Mouse (Mus musculus) C2C12 (cell line): ENCODE measurements around the gene Dennd4b. TPM values are rescaled to one million over a fixed set of nuclear protein-coding genes. Genes with fewer than 3 reads are reported as not detected.

Source experiments
- H3K27me3 ChIP-seq: one replicate; pipeline ENCODE4 v1.6.1; 2011; ENCODE audit not compliant: control insufficient read depth, insufficient read depth, insufficient read length
- H3K36me3 ChIP-seq: one replicate; pipeline ENCODE4 v1.6.1; 2011; ENCODE audit not compliant: control insufficient read depth, insufficient read depth
- H3K4me3 ChIP-seq: one replicate; pipeline ENCODE4 v1.5.1; 2011; ENCODE audit warnings: mild to moderate bottlenecking, control low read depth; ENCODE audit not compliant: poor library complexity, insufficient read depth, severe bottlenecking
- H3K79me2 ChIP-seq: one replicate; pipeline ENCODE4 v1.6.1; 2011; ENCODE audit not compliant: control insufficient read depth, insufficient read depth
- H3K79me3 ChIP-seq: one replicate; pipeline ENCODE4 v1.6.1; 2011; ENCODE audit warnings: low read depth, control low read depth
- H3ac ChIP-seq: one replicate; pipeline ENCODE3; 2011; ENCODE audit warnings: low read depth; ENCODE audit not compliant: control insufficient read depth, insufficient read length
- CEBPB ChIP-seq: IDR thresholded peaks from one replicate; pipeline ENCODE4 v1.6.1; 2011; ENCODE audit warnings: low read depth, mild to moderate bottlenecking, control low read depth, moderate library complexity
- CTCF ChIP-seq: IDR thresholded peaks from one replicate; pipeline ENCODE4 v1.5.1; 2011; ENCODE audit not compliant: control insufficient read depth, insufficient read depth, insufficient read length
- FOSL1 ChIP-seq: IDR thresholded peaks from one replicate; pipeline ENCODE4 v1.8.0; 2011; ENCODE audit warnings: mild to moderate bottlenecking, low read length; ENCODE audit not compliant: poor library complexity, insufficient read depth, severe bottlenecking
- MAX ChIP-seq: IDR thresholded peaks from one replicate; pipeline ENCODE4 v1.6.1; 2011; ENCODE audit warnings: mild to moderate bottlenecking, control low read depth
- MYOD1 ChIP-seq: IDR thresholded peaks from one replicate; pipeline ENCODE4 v1.6.1; 2011; ENCODE audit warnings: low read depth; ENCODE audit not compliant: control insufficient read depth, insufficient read length
- MYOG ChIP-seq: IDR thresholded peaks from one replicate; pipeline ENCODE4 v1.6.1; 2011; ENCODE audit not compliant: control insufficient read depth, insufficient read length; ENCODE audit errors: extremely low read depth
- USF1 ChIP-seq: IDR thresholded peaks from one replicate; pipeline ENCODE4 v1.6.1; 2011; ENCODE audit warnings: low read depth, mild to moderate bottlenecking, control low read depth, moderate library complexity
- polyA plus RNA-seq: library from polyadenylated mRNA; unstranded; fragments of >200 nt; fragmentation: generic; extraction: Trizol; gene quantifications from one replicate; pipeline ENCODE4 v1.2.1, GENCODE M21; 2012; ENCODE audit warnings: missing spikeins

Gene Dennd4b
- polyA plus RNA-seq, 1 experiment: 2.6 TPM

DNA sequence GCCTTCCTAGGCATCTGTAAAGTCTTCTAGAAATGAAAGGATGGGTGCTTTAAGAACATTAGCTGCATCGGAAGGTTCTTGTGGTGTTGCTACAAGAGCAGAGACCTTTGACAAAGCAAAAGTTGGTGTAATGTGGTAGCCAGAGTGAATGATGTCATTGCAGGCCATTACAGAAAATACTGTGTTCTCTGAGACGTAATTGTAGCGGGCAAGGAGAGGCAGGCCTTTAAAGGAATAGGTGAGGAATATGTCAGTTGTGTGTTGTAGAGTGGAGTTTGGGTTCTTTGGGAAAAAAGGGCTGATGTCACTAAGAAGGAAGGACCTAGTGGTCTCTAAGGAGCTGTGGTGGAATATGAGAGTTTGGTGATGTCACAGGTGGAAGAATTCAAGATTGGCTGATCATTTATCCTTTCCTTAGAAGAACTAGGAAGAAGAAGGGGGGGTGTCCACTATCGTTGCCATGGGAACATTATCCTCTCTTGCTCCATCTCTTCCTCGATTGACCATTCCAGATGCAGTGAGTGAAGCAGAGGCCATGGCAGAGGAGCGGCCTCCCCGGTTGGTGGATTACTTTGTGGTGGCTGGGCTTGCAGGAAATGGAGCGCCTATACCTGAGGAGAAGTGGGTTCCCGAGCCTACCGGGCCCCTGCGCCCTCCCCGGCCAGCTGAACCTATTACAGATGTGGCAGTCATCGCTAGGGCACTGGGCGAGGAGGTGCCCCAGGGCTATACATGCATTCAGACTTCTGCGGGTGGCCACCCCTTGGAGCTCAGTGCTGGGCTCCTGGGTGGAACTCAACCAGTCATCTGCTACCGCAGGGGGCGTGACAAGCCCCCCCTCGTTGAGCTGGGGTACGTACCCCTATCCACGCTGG, 2.2 kb downstream of the Dennd4b start:
- TF ChIP-seq CEBPB: no peak
- no peak for TF ChIP-seq CTCF
- no peak for TF ChIP-seq MYOG
- TF ChIP-seq FOSL1: no peak
- TF ChIP-seq MAX: no peak
- TF ChIP-seq USF1: no peak
- no peaks in the 10 kb centered on the region for H3K27me3 ChIP-seq
- no peaks in the 10 kb centered on the region for H3K79me2 ChIP-seq
- H3K4me3 ChIP-seq: no peak overlapping the region
- no peaks in the 10 kb centered on the region for H3K79me3 ChIP-seq
- peaks cover 5% of the 10 kb centered on the region for H3K36me3 ChIP-seq
- H3ac ChIP-seq: no peak overlapping the region

DNA sequence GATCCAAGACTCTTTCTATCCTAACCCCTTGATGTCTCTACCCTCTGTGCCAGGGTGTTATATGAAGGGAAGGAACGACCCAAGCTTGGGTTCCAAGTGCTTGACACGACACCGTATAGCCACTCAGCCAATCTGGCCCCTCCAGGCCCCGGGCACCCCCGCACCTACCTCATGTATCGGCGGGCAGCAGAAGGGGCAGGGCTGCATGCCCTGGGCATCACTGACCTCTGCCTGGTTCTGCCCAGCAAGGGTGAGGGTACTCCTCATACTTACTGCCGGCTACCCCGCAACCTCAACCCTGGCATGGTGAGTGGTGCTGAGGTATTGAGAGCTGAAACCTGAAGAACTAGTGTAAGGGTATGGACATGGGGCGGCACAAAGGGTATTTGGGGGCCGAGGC, 3.2 kb downstream of the Dennd4b start:
- Histone ChIP-seq H3K36me3 (peaks cover 5% of the 10 kb centered on the region), H3ac (no peak overlapping the region), H3K79me3 (no peaks in the 10 kb centered on the region), H3K27me3 (no peaks in the 10 kb centered on the region), H3K4me3 (no peak overlapping the region), H3K79me2 (no peaks in the 10 kb centered on the region)
- TF ChIP-seq CEBPB (no peak), USF1 (no peak), MYOG (no peak), MYOD1 (no peak), FOSL1 (no peak), MAX (no peak), CTCF (no peak)

- Histone ChIP-seq H3K79me2 (no peaks in the 10 kb centered on the region), H3ac (no peak overlapping the region), H3K4me3 (no peak overlapping the region), H3K79me3 (no peaks in the 10 kb centered on the region), H3K27me3 (no peaks in the 10 kb centered on the region), H3K36me3 (no peaks in the 10 kb centered on the region)
- TF ChIP-seq USF1: no peak
- TF ChIP-seq FOSL1: no peak
- TF ChIP-seq CEBPB: no peak
- TF ChIP-seq CTCF: no peak
These were observed 4.0 kb downstream of the Dennd4b start for GRCm38 (mm10) chr3:90268971-90269370.

DNA sequence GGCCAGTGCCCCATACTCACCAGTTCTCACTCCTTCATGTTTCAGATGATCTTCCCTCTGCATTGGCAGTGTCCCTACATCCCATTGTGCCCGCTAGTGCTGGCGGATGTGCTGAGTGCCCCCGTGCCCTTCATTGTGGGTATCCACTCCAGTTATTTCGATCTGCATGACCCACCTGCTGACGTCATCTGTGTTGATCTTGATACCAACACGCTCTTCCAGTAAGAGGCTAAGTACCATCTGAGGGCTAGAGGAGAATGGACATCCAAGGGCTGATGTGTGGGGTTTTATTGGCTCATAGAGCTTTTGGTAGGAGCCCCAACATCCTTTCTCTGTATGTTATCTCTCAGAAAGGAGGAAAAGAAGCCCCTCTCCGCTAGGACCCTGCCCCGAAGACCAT, 5.8 kb downstream of the Dennd4b start:
- Histone ChIP-seq H3K4me3 (no peak overlapping the region), H3K36me3 (no peaks in the 10 kb centered on the region), H3K27me3 (no peaks in the 10 kb centered on the region), H3K79me3 (no peaks in the 10 kb centered on the region), H3K79me2 (no peaks in the 10 kb centered on the region), H3ac (no peak overlapping the region)
- TF ChIP-seq MYOG (no peak), FOSL1 (no peak), CTCF (no peak), USF1 (no peak), MYOD1 (no peak), MAX (no peak), CEBPB (no peak)

GRCm38 (mm10) chr3:90272170-90272569, 7.2 kb downstream of the Dennd4b start:
- H3K79me2 ChIP-seq: no peaks in the 10 kb centered on the region
- H3K36me3 ChIP-seq: no peaks in the 10 kb centered on the region
- no peak overlapping the region for H3ac ChIP-seq
- TF ChIP-seq CTCF (no peak), CEBPB (no peak), MYOD1 (no peak), MAX (no peak), FOSL1 (no peak), MYOG (no peak), USF1 (no peak)
- no peak overlapping the region for H3K4me3 ChIP-seq
- no peaks in the 10 kb centered on the region for H3K27me3 ChIP-seq
- H3K79me3 ChIP-seq: no peaks in the 10 kb centered on the region
